Mouse (Mus musculus) neural tube, embryonic 14.5 days (tissue): Measurements from ENCODE around the gene Znfx1. TPM values are rescaled to one million over a fixed set of nuclear protein-coding genes. Genes with fewer than 3 reads are reported as not detected.
A peak's percentile ranks its signal among the peaks of the same experiment; 100 is the strongest.
"Not testable (repeated sequence)": the region's sequence is repeated elsewhere in the genome, so short reads cannot be mapped to it uniquely, and the experiment has no call there.

Experiments
- ATAC-seq: fragments of 200-750 bp; cut with Nextera tagmentation; 2 replicates; pipeline ENCODE4 v1.8.0; 2017; ENCODE audit warnings: low read depth, mild to moderate bottlenecking, moderate TSS enrichment, moderate library complexity
- H3K27ac ChIP-seq: fragments of 300-500 bp; sonication (generic); 2 replicates; pipeline ENCODE4 v1.5.1; 2014; ENCODE audit warnings: low read depth, mild to moderate bottlenecking, control low read depth, low read length, moderate library complexity, mixed read lengths
- H3K27me3 ChIP-seq: fragments of 300-500 bp; sonication (generic); 2 replicates; pipeline ENCODE4 v1.6.1; 2014; ENCODE audit warnings: low read length; ENCODE audit not compliant: control insufficient read depth, insufficient read depth
- H3K36me3 ChIP-seq: fragments of 300-500 bp; sonication (generic); 2 replicates; pipeline ENCODE4 v1.6.1; 2014; ENCODE audit warnings: low read length, mixed read lengths; ENCODE audit not compliant: control insufficient read depth, insufficient read depth
- H3K4me1 ChIP-seq: fragments of 300-500 bp; sonication (generic); 2 replicates; pipeline ENCODE4 v1.6.1; 2014; ENCODE audit warnings: low read length; ENCODE audit not compliant: control insufficient read depth, insufficient read depth
- H3K4me2 ChIP-seq: fragments of 300-500 bp; sonication (generic); 2 replicates; pipeline ENCODE4 v1.6.1; 2014; ENCODE audit warnings: mild to moderate bottlenecking, low read depth, low read length, control low read depth
- H3K4me3 ChIP-seq: fragments of 300-500 bp; sonication (generic); 2 replicates; pipeline ENCODE4 v1.5.1; 2014; ENCODE audit warnings: low read depth, low read length, control low read depth, mixed read lengths
- H3K9ac ChIP-seq: fragments of 300-500 bp; sonication (generic); replicated peaks from 2 replicates; pipeline ENCODE4 v1.6.1; 2014; ENCODE audit warnings: low read depth, mild to moderate bottlenecking, control low read depth, low read length, mixed read lengths
- H3K9me3 ChIP-seq: fragments of 300-500 bp; sonication (generic); 2 replicates; pipeline ENCODE4 v1.6.1; 2016; ENCODE audit warnings: low read length; ENCODE audit not compliant: control insufficient read depth
- WGBS: fragments of 180-500 bp; shearing (Covaris S2); extraction: QIAGEN DNeasy Blood & Tissue Kit; methylation state at CpG from one replicate; pipeline ENCODE4 v1.1.7; 2014; 5-methylcytosine and 5-hydroxymethylcytosine counted together
- polyA plus RNA-seq: library from polyadenylated mRNA; unstranded; fragments of >200 nt; fragmentation: Nextera tagmentation; extraction: Ambion mirVana; gene quantifications from 2 replicates; pipeline ENCODE4 v1.2.1, GENCODE M21; 2014

Gene Znfx1
- polyA plus RNA-seq, 1 experiment from 2014 or later: 8.3 TPM

- Histone ChIP-seq H3K9ac (peak within 1 kb of the TSS; percentile 78), H3K4me2 (peak within 1 kb of the TSS; percentile 94), H3K9me3 (no peaks in the 10 kb centered on the region), H3K4me3 (peak within 1 kb of the TSS; percentile 80), H3K36me3 (peaks cover 7% of the 10 kb centered on the region), H3K27ac (peak within 1 kb of the TSS; percentile 78), H3K27me3 (no peaks in the 10 kb centered on the region), H3K4me1 (peaks cover 11% of the 10 kb centered on the region; the same call in 1 of the 2 replicates)
- 2% methylated on average over 37 of the region's 37 CpGs for WGBS
- peak; percentile 93 for ATAC-seq
Measured at GRCm38 (mm10) chr2:167014702-167015381, 48.0 kb downstream of the Znfx1 start, which contains the start of gene Ddx27. TSS of gene Ddx27 (plus strand) at chr2:167015193.

DNA sequence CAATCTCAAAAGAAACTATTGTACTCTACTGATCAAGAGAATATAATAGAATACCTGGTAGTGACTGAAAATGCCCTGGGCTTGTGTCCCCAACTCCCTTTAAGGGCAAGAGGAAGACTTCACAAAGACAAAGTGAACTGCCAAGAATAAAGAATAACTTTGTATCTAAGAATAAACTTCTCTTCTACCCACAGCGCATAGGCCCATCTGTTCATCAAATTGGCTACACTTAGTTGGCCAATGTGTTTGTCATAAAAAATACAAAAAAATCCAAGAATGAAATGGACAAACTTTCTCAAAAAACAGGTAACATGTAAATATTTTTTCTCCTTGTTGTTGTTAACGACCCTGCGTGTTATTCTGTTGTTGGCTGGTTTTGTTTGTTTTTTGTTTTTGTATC lies 52.3 kb downstream of the Znfx1 start:
- no peak for ATAC-seq
- Histone ChIP-seq H3K9me3 (no peaks in the 10 kb centered on the region), H3K4me1 (peaks cover under 1% of the 10 kb centered on the region; the same call in 1 of the 2 replicates), H3K27me3 (no peaks in the 10 kb centered on the region), H3K27ac (no peak overlapping the region), H3K9ac (no peak overlapping the region), H3K4me3 (no peak overlapping the region), H3K4me2 (no peak overlapping the region), H3K36me3 (no peaks in the 10 kb centered on the region)
- 94% methylated on average over 3 of the region's 3 CpGs for WGBS

DNA sequence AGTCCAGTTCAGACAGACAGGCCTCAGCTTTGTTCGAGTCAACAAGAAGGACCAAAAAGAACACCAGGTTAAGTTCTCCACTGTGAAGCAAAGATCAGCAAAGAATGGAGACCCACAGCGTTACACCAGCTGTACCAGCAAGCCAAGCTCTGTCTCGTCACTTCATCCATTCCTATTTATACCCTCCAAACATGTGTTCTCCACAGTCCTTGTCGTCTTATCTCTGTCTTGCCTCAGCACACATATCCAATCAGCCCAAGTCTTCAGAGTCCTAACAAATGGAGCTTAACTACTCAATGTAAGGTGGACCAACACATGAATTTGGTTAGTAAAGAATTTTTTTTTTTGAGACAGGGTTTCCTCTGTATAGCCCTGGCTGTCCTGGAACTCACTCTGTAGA lies 53.3 kb downstream of the Znfx1 start:
- Histone ChIP-seq H3K36me3 (no peaks in the 10 kb centered on the region), H3K27ac (no peak overlapping the region), H3K4me3 (no peak overlapping the region), H3K9ac (no peak overlapping the region), H3K27me3 (no peaks in the 10 kb centered on the region), H3K9me3 (no peaks in the 10 kb centered on the region), H3K4me2 (no peak overlapping the region), H3K4me1 (no peaks in the 10 kb centered on the region)
- no peak for ATAC-seq
- WGBS: 86% methylated on average over 4 of the region's 4 CpGs

DNA sequence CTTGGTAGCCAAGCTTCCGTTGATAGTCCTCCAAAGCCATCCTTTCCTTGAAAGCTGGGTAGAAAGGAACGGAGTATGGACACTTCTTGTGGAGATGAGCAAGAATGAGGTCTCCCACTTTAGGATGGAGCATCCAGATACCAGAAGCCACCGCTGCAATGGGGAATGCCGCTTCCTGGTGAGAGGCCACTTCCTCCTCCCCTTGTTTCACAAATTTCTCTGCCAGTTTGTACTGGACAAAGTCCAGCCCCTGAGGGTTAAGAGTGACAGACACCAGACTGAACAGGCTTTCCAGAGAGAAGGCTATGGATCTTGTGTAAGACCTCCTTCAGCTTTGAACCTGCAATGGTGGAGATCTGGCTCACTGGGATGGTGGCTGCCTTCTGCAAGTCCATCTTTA lies 55.2 kb downstream of the Znfx1 start:
- not testable (repeated sequence) for ATAC-seq, H3K9me3 ChIP-seq, H3K4me2 ChIP-seq, H3K9ac ChIP-seq, H3K4me1 ChIP-seq, H3K27ac ChIP-seq, H3K4me3 ChIP-seq, H3K36me3 ChIP-seq, H3K27me3 ChIP-seq
- 84% methylated on average over 4 of the region's 4 CpGs for WGBS

DNA sequence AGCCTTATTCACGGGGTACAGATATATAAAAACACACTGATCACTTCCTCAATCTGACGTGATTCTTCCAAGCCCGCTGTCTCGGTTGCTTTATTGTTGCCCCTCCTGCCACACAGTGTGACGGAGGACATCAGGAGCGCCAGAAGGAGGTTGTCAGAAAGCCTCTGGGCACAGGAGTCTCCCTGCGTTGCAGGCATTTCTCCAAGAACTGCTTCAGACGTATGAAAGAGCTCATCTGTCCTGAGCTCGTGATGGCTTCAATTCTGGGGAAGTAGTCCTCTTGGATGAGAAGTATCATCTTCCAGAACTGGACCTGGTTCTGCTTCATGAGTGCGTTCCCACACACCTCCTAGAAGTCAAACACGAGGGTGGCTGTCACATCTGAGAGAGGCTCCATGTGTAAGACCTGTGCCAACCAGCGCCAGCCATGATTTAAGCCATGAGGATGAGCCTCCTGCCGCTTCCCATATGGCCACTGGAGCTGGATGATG lies 55.8 kb downstream of the Znfx1 start:
- H3K9me3 ChIP-seq: no peaks in the 10 kb centered on the region
- 75% methylated on average over 13 of the region's 13 CpGs for WGBS
- no peak for ATAC-seq

GRCm38 (mm10) chr2:167006355-167006754 lies 56.5 kb downstream of the Znfx1 start:
- Histone ChIP-seq H3K4me2 (no peak overlapping the region), H3K4me3 (no peak overlapping the region), H3K9ac (no peak overlapping the region), H3K36me3 (no peaks in the 10 kb centered on the region), H3K4me1 (no peaks in the 10 kb centered on the region), H3K27me3 (no peaks in the 10 kb centered on the region), H3K9me3 (no peaks in the 10 kb centered on the region), H3K27ac (no peak overlapping the region)
- 82% methylated on average over 2 of the region's 2 CpGs for WGBS
- ATAC-seq: no peak

More for the DNA sequence above, 55.8 kb downstream of the Znfx1 start:
- no peak overlapping the region for H3K27ac ChIP-seq
- no peaks in the 10 kb centered on the region for H3K36me3 ChIP-seq
- H3K4me3 ChIP-seq: no peak overlapping the region
- no peak overlapping the region for H3K4me2 ChIP-seq
- no peaks in the 10 kb centered on the region for H3K27me3 ChIP-seq
- H3K9ac ChIP-seq: no peak overlapping the region
- H3K4me1 ChIP-seq: no peaks in the 10 kb centered on the region

DNA sequence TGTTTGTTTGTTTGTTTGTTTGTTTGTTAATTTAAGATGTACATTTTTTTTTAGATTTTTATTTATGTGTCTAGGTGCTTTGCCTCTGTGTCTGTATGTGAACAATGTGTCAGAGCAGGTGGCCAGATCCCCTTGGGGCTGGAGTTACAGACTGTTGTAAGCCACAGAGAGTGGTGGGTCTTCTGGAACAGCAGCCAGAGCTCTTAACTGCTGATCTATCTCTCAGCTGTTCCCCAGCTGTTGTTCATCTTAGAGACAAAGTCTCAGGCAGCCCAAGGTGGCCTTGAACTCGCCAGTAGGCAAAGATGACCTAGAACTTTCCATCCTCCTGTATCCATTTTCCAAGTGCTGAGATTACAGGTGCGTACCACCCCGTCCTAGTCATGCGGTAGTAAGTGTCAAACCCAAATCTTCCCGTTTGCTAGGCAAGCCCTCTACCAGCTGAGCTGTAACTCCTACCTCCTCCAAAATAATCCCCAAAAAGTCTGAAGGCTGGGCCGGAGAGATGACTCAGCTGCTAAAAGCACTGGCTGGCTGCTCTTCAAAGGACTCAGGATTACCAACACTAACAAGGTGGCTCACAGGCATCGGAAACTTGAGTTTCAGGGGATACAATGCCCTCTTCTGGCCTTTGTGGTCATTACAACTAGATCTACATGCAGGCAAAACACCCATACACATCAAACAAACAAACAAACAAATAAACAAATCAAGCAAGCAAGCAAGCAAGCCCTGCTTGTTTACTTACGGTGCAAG lies 58.5 kb downstream of the Znfx1 start:
- no peaks in the 10 kb centered on the region for H3K4me1 ChIP-seq

DNA sequence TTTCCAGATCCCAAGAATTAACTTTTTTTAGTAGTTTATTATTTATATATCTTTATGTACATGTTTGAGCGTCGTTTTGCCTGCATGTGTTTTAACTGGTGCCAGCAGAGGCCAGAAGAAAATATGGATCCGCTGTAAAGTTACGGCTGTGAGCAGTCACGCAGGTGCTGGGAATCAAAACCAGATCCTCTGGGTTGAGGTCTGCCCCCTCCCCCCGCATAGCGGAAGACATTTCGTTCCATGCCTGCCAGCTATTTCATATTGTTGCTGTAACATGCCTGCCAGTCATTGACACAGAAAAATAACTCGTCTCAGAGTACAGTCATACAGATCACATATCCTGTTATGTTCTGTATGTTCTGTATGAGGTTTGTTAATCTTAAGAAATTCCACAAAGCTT lies 61.3 kb downstream of the Znfx1 start:
- 82% methylated on average over 9 of the region's 9 CpGs for WGBS
- H3K27ac ChIP-seq: no peak overlapping the region
- no peaks in the 10 kb centered on the region for H3K36me3 ChIP-seq
- no peaks in the 10 kb centered on the region for H3K27me3 ChIP-seq
- ATAC-seq: no peak
- H3K4me2 ChIP-seq: no peak overlapping the region
- no peaks in the 10 kb centered on the region for H3K9me3 ChIP-seq
- no peak overlapping the region for H3K9ac ChIP-seq
- peaks cover 3% of the 10 kb centered on the region for H3K4me1 ChIP-seq
- H3K4me3 ChIP-seq: no peak overlapping the region

More for the DNA sequence above, 58.5 kb downstream of the Znfx1 start:
- no peaks in the 10 kb centered on the region for H3K9me3 ChIP-seq
- WGBS: 48% methylated on average over 8 of the region's 8 CpGs
- no peak overlapping the region for H3K27ac ChIP-seq
- H3K27me3 ChIP-seq: no peaks in the 10 kb centered on the region
- no peak overlapping the region for H3K4me2 ChIP-seq
- no peak for ATAC-seq
- no peak overlapping the region for H3K4me3 ChIP-seq
- no peak overlapping the region for H3K9ac ChIP-seq
- no peaks in the 10 kb centered on the region for H3K36me3 ChIP-seq

DNA sequence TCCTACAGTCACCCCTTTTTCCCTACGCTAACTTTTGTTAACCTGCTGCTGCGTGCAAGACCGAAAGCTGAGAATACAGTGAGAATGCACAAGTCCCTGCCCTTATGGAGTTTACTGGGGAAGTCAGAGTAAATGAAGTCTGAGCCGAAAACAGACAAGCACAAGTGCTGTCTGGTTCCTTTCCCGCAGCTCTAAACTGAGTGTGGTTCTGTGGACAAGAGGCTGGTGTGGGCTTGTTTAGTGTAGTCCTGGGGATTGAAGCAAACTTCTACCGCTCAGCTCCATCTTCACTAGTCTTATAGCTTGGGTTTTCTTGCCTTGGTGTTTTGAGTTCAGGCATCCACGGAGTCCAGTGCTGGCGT lies 66.3 kb downstream of the Znfx1 start:
- ATAC-seq: peak; percentile 16; the same call in 1 of the 2 replicates
- peaks cover 29% of the 10 kb centered on the region for H3K4me1 ChIP-seq
- peak overlapping the region; percentile 65 for H3K27ac ChIP-seq
- peak overlapping the region; percentile 98 for H3K9ac ChIP-seq
- H3K27me3 ChIP-seq: no peaks in the 10 kb centered on the region
- peak overlapping the region; percentile 96 for H3K4me3 ChIP-seq
- no peaks in the 10 kb centered on the region for H3K36me3 ChIP-seq
- H3K4me2 ChIP-seq: peak overlapping the region; percentile 82
- H3K9me3 ChIP-seq: no peaks in the 10 kb centered on the region
- 41% methylated on average over 8 of the region's 8 CpGs for WGBS
